Mouse (Mus musculus) embryonic facial prominence, embryonic 13.5 days (tissue): Measurements from ENCODE around the gene Krt86. TPM values are rescaled to one million over a fixed set of nuclear protein-coding genes. Genes with fewer than 3 reads are reported as not detected.
A peak's percentile ranks its signal among the peaks of the same experiment; 100 is the strongest.

Source experiments
- ATAC-seq: fragments of 200-750 bp; cut with Nextera tagmentation; 2 replicates; pipeline ENCODE4 v1.8.0; 2017; ENCODE audit warnings: low read depth; ENCODE audit not compliant: insufficient number of reproducible peaks, insufficient read depth, low FRiP score, low TSS enrichment
- H3K27ac ChIP-seq: fragments of 300-500 bp; sonication (generic); 2 replicates; pipeline ENCODE4 v1.5.1; 2015; ENCODE audit warnings: moderate library complexity, mild to moderate bottlenecking, inconsistent platforms
- H3K27me3 ChIP-seq: fragments of 300-500 bp; sonication (generic); 2 replicates; pipeline ENCODE4 v1.6.1; 2015; ENCODE audit warnings: mild to moderate bottlenecking, inconsistent platforms
- H3K36me3 ChIP-seq: fragments of 300-500 bp; sonication (generic); 2 replicates; pipeline ENCODE4 v1.6.1; 2015; ENCODE audit warnings: mild to moderate bottlenecking, inconsistent platforms
- H3K4me1 ChIP-seq: fragments of 300-500 bp; sonication (generic); 2 replicates; pipeline ENCODE4 v1.6.1; 2015; ENCODE audit warnings: inconsistent platforms
- H3K4me2 ChIP-seq: fragments of 300-500 bp; sonication (generic); 2 replicates; pipeline ENCODE4 v1.6.1; 2015; ENCODE audit warnings: moderate library complexity, mild to moderate bottlenecking, inconsistent platforms
- H3K4me3 ChIP-seq: fragments of 300-500 bp; sonication (generic); 2 replicates; pipeline ENCODE4 v1.5.1; 2015; ENCODE audit warnings: mild to moderate bottlenecking, inconsistent platforms
- H3K9ac ChIP-seq: fragments of 300-500 bp; sonication (generic); 2 replicates; pipeline ENCODE4 v1.6.1; 2015; ENCODE audit warnings: mild to moderate bottlenecking, inconsistent platforms
- H3K9me3 ChIP-seq: fragments of 300-500 bp; sonication (generic); 2 replicates; pipeline ENCODE4 v1.6.1; 2016; ENCODE audit warnings: inconsistent platforms
- WGBS: fragments of 180-500 bp; shearing (Covaris S2); methylation state at CpG from one replicate; pipeline ENCODE4 v1.1.7; 2015; ENCODE audit warnings: mixed read lengths; 5-methylcytosine and 5-hydroxymethylcytosine counted together
- polyA plus RNA-seq: library from polyadenylated mRNA; unstranded; fragments of >200 nt; fragmentation: Nextera tagmentation; extraction: Ambion mirVana; gene quantifications from 2 replicates; pipeline ENCODE4 v1.2.1, GENCODE M21; 2015

The Krt86 gene
- 0.22 TPM in 1 of 2 replicates, not detected in the other for polyA plus RNA-seq

DNA sequence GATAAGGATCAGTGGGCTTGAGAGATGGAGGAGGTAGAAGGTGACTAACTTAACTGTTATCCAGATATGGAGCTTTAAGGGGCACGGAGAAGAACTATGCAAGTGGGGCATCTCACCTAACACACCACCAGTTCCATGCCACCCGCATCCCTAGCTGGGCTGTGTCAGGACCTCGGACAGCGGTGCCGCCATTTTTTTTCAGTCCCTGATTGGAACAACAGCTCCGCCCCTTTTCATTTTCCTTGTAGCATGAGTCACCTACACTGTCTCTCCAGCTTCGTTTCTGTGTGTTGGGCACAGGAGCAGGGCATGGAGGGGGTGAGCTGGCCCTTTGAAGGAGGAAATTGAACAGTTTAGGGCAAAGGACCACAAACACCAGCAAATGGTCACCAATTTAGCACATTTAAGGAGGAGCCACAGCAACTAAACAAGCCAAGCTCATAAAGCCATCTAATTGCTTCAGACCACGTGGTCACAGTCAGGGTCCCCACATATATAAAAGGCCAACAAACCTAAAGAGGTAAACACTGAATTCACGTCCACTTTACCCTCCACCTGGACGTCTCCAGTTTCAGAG lies at the start of gene Krt86:
Gene Krt86, plus strand, starts transcription at position 527 of the 577 bp plus-strand sequence.
- Histone ChIP-seq H3K4me1 (no peaks in the 10 kb centered on the region), H3K27me3 (peaks cover 4% of the 10 kb centered on the region), H3K4me3 (no peak within 1 kb of the TSS), H3K9ac (no peak within 1 kb of the TSS), H3K4me2 (no peak within 1 kb of the TSS), H3K27ac (no peak within 1 kb of the TSS), H3K36me3 (no peaks in the 10 kb centered on the region), H3K9me3 (no peaks in the 10 kb centered on the region)
- WGBS = 30% methylated on average over 10 of the region's 10 CpGs
- no peak for ATAC-seq

DNA sequence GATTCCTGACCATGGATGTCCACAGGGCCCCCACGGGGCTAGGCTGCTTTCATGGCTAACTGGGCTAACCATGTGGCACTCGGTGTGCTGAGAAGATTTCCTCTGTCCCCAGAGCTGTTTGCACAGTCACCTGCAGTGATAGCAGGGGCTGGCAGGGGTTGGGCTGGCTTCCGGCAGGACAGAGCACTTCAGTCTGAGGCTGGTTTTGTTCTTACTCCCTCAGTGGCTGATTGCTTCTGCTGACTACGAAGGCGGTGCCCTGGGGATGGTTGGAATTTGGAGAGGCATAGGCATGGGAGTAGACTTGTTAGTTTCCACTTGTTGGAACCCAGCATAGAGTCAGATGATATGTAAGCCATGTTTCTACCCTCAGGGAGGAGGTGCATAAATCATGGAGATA lies 48.4 kb upstream of the Krt86 start:
- no peak for ATAC-seq
- Histone ChIP-seq H3K4me2 (no peak overlapping the region), H3K4me3 (no peak overlapping the region), H3K36me3 (no peaks in the 10 kb centered on the region), H3K4me1 (no peaks in the 10 kb centered on the region), H3K9me3 (no peaks in the 10 kb centered on the region), H3K27me3 (no peaks in the 10 kb centered on the region), H3K9ac (no peak overlapping the region), H3K27ac (no peak overlapping the region)
- WGBS = 20% methylated on average over 5 of the region's 5 CpGs

DNA sequence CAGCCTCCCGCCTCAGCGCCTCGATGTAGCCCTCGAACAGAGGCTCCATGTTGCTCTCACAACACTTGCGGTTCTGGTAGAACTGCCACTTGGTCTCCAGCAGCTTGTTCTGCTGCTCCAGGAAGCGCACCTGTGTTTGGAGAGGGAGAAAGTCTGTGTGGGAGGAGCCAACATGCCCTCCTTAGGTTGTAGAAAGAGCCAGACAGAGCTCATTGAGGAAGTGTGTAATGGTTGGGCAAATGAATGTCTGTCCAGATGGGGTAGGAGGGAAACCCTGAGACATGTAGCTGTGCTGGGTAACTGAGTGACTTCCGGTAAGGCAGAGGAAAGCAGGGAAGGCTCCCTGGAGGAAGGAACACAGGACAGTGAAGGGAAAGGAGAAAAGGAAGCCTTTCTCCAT lies 36.7 kb upstream of the Krt86 start:
- H3K9me3 ChIP-seq = no peaks in the 10 kb centered on the region
- no peak overlapping the region for H3K4me2 ChIP-seq
- no peaks in the 10 kb centered on the region for H3K36me3 ChIP-seq
- 90% methylated on average over 7 of the region's 7 CpGs for WGBS
- H3K27ac ChIP-seq = no peak overlapping the region
- no peak overlapping the region for H3K9ac ChIP-seq
- H3K4me3 ChIP-seq = no peak overlapping the region
- peaks cover 7% of the 10 kb centered on the region for H3K4me1 ChIP-seq
- H3K27me3 ChIP-seq = peaks cover 46% of the 10 kb centered on the region
- no peak for ATAC-seq

GRCm38 (mm10) chr15:101438555-101438954 lies 34.7 kb upstream of the Krt86 start, which contains the start of gene Krt87:
TSS of gene Krt87 (minus strand) at chr15:101438804.
- H3K4me3 ChIP-seq = peak within 1 kb of the TSS; percentile 36
- 3% methylated on average over 34 of the region's 34 CpGs for WGBS
- H3K9me3 ChIP-seq = no peaks in the 10 kb centered on the region
- H3K4me2 ChIP-seq = peak within 1 kb of the TSS; percentile 58
- no peak for ATAC-seq
- H3K4me1 ChIP-seq = peaks cover 7% of the 10 kb centered on the region
- H3K27me3 ChIP-seq = peaks cover 46% of the 10 kb centered on the region
- H3K27ac ChIP-seq = no peak within 1 kb of the TSS
- peak within 1 kb of the TSS; percentile 57 for H3K9ac ChIP-seq
- H3K36me3 ChIP-seq = no peaks in the 10 kb centered on the region

DNA sequence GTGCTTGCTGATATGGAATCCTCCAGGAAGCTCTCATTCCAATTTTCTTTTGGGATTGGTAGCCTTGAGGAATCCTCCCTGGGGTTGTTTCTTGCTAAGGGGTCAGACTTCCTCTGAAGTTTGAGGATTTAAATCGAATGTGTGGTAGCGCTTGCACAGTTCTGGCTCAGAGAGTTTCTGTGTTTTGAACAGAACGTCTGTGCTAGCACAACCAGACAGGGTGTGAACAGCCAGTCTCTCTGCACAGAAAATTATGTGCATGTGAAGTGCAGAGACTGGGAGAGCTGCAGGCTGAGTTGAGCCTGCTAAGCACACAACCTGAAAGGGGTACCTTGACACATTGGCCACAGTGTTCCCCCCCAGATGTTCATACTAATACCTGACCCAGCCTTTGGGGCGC lies 32.4 kb upstream of the Krt86 start:
- H3K36me3 ChIP-seq = no peaks in the 10 kb centered on the region
- ATAC-seq = no peak
- peaks cover 46% of the 10 kb centered on the region for H3K27me3 ChIP-seq
- H3K4me2 ChIP-seq = no peak overlapping the region
- H3K4me3 ChIP-seq = no peak overlapping the region
- WGBS = 68% methylated on average over 4 of the region's 4 CpGs
- peaks cover 7% of the 10 kb centered on the region for H3K4me1 ChIP-seq
- no peak overlapping the region for H3K9ac ChIP-seq
- H3K9me3 ChIP-seq = no peaks in the 10 kb centered on the region
- no peak overlapping the region for H3K27ac ChIP-seq

DNA sequence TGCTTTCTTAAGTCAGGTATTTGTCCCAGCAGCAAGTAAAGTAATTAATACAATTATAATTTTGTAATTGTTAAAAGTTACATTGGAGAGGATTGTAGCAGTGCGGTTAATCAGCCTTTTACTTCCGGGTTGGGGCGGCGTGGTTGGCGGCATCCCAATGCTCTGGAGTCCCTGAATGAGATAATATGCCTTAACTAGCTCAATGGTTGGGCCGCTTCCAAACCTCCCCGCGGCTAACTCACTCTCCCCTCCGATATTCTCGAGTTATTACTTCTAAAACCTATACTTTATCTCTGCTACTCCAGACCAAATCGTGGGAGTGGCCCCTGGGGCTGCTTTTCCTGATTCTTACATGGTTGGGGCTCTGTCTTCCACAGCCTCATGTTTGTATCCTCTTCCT lies 26.7 kb upstream of the Krt86 start:
- no peak overlapping the region for H3K27ac ChIP-seq
- no peak overlapping the region for H3K9ac ChIP-seq
- H3K4me2 ChIP-seq = no peak overlapping the region
- no peaks in the 10 kb centered on the region for H3K36me3 ChIP-seq
- H3K4me3 ChIP-seq = no peak overlapping the region
- no peaks in the 10 kb centered on the region for H3K27me3 ChIP-seq
- H3K9me3 ChIP-seq = no peaks in the 10 kb centered on the region
- no peak for ATAC-seq
- WGBS = 73% methylated on average over 11 of the region's 11 CpGs
- H3K4me1 ChIP-seq = no peaks in the 10 kb centered on the region

DNA sequence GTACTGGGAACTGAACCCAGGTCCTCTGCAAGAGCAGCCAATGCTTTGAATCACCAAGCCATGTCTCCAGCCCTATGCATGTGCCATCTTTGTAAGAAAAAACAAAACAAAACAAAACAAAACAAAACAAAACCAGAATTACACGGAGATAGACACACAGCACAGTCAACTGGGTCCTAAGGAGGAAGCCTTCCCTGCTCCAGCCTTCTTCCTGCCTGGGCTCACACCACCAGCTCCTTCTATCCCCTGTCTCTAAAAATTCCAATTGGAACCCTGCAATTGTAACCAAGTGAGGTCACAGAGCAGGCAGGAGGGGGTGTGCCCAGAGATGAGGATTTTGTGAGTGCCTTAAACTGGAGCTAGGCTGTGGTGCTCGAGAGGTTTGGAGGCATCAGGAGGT lies 25.8 kb upstream of the Krt86 start, which contains the start of gene Krt88:
Gene Krt88, plus strand, starts transcription at position 301 of the 400 bp plus-strand sequence.
- Histone ChIP-seq H3K36me3 (no peaks in the 10 kb centered on the region), H3K4me3 (no peak within 1 kb of the TSS), H3K4me2 (no peak within 1 kb of the TSS), H3K27me3 (no peaks in the 10 kb centered on the region), H3K9ac (no peak within 1 kb of the TSS), H3K27ac (no peak within 1 kb of the TSS), H3K4me1 (no peaks in the 10 kb centered on the region), H3K9me3 (no peaks in the 10 kb centered on the region)
- no peak for ATAC-seq
- WGBS = 60% methylated on average over 2 of the region's 2 CpGs

DNA sequence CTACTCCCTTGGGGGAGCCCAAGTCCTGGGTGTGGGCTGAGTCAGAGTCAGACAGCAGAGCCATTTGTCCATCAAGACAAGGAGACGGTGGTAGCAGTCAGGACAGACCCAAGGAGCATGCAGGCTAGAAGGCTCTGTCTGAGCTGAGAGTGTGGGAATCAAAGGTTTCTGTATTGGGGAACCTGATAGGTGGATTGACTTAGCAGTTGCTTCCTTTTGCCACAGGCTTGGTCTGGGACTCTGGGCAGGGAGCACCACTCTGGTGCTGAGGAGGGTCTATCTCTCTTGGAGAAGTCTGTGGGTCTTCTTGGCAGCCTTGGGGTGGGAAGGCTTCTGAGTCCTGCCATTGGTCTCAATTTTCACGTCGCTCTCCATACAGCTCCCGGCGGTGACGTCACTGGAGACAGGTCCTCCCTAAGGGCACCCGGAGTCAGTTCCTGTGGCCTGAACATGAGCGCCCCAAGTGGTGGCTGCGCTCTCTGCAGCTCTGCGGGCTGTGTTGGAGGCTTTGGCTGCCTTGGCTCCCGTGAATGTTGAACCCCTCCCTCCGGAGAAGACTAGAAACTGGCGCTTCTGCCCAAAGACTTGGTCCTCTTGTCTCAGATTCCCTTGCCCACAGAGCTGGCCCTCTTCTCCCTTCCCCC lies 20.1 kb upstream of the Krt86 start:
- Histone ChIP-seq H3K4me1 (peaks cover 6% of the 10 kb centered on the region; the same call in 1 of the 2 replicates), H3K4me2 (0 out of 2 replicates have a peak overlapping the region, but pooled peaks have one; percentile 26)

DNA sequence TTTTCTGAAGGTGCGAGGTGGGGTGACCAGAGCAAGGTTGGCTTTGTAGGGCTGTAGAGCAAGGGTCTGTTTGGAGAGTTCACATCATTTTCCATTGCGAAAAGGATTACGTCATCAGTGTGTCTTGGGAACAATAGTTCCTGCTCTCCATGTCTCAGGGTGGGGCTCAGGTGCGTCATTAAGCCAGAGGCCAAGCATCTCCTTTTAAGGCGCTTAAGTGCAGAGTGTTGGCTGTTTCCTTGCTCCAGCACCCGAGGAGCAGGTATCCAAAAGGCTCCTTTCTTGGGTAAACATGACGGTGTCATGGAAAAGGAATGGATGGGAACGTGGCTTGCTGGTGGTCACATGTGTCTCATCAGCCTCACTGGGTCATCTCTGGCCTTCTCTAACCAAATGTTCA lies 18.5 kb upstream of the Krt86 start:
- no peak for ATAC-seq
- 84% methylated on average over 8 of the region's 8 CpGs for WGBS
- H3K9ac ChIP-seq = no peak overlapping the region
- H3K27ac ChIP-seq = no peak overlapping the region
- no peak overlapping the region for H3K4me3 ChIP-seq
- H3K4me1 ChIP-seq = peaks cover 15% of the 10 kb centered on the region
- no peaks in the 10 kb centered on the region for H3K36me3 ChIP-seq
- no peaks in the 10 kb centered on the region for H3K27me3 ChIP-seq
- H3K4me2 ChIP-seq = no peak overlapping the region
- peaks cover 2% of the 10 kb centered on the region; the same call in 1 of the 2 replicates for H3K9me3 ChIP-seq

More for the DNA sequence above, 20.1 kb upstream of the Krt86 start:
- H3K27me3 ChIP-seq = no peaks in the 10 kb centered on the region
- H3K27ac ChIP-seq = no peak overlapping the region
- 8% methylated on average over 13 of the region's 13 CpGs for WGBS
- ATAC-seq = no peak
- no peaks in the 10 kb centered on the region for H3K36me3 ChIP-seq
- no peak overlapping the region for H3K9ac ChIP-seq
- peaks cover 2% of the 10 kb centered on the region; the same call in 1 of the 2 replicates for H3K9me3 ChIP-seq
- no peak overlapping the region for H3K4me3 ChIP-seq

DNA sequence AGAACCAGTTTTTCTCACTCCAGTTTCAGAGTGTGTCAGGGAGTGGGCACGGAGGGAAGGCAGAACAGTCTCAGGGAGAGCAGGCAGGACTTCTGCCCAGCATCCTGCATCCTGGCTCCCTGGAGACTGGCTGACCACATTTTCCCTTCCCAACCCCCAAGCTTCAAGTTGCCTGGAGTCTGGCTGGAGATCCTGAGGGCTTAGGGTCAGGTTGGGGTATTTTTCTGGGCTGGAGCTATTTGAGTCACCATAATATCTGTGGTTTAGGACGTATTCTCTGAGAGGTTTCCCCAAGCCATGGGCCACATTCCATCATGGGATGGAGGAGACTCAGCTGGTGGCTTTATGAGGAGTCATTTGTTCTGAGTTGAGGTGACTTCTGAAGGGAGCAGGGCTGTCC lies 18.0 kb upstream of the Krt86 start:
- no peak for ATAC-seq
- H3K9ac ChIP-seq = no peak overlapping the region
- no peak overlapping the region for H3K4me2 ChIP-seq
- WGBS = 75% methylated on average over 2 of the region's 2 CpGs
- H3K9me3 ChIP-seq = peaks cover 2% of the 10 kb centered on the region; the same call in 1 of the 2 replicates
- H3K27ac ChIP-seq = no peak overlapping the region
- H3K27me3 ChIP-seq = no peaks in the 10 kb centered on the region
- no peaks in the 10 kb centered on the region for H3K36me3 ChIP-seq
- no peak overlapping the region for H3K4me3 ChIP-seq
- peaks cover 15% of the 10 kb centered on the region for H3K4me1 ChIP-seq

GRCm38 (mm10) chr15:101455891-101456290 lies 17.4 kb upstream of the Krt86 start:
- H3K4me1 ChIP-seq = peaks cover 15% of the 10 kb centered on the region
- H3K9me3 ChIP-seq = peaks cover 2% of the 10 kb centered on the region; the same call in 1 of the 2 replicates
- WGBS = 85% methylated on average over 6 of the region's 6 CpGs
- no peak overlapping the region for H3K27ac ChIP-seq
- H3K4me3 ChIP-seq = no peak overlapping the region
- no peak overlapping the region for H3K9ac ChIP-seq
- no peak overlapping the region for H3K4me2 ChIP-seq
- no peak for ATAC-seq
- no peaks in the 10 kb centered on the region for H3K27me3 ChIP-seq
- no peaks in the 10 kb centered on the region for H3K36me3 ChIP-seq

DNA sequence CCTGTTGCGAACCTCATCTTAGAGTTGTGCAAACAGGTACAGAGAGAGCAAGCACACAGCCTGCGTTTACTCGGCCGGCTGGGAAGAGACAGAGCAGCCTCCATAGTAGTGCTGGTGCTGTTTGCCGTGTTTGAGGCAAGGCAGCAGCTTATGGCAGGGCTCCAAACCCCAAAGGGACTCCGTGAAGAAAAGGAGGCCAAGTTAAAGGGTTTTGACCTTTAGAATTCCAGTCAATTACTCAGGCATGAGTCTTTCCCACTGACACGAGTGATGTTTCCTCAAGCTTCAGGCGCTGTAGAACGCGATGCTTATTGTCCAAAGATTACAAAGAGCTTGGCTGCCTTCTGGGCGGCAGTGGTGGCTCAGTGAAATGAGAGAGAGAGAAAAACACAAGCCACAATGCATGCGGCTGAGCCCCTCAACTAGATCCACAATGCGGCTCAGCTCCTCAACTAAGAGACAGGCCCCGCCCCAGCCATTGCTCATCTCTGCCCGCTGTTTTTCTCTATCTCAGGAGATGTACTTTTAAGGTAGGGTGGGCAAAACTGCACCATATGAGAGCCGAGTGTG lies 14.8 kb upstream of the Krt86 start:
- H3K36me3 ChIP-seq = no peaks in the 10 kb centered on the region
- no peak overlapping the region for H3K27ac ChIP-seq
- H3K4me3 ChIP-seq = no peak overlapping the region
- peaks cover 2% of the 10 kb centered on the region; the same call in 1 of the 2 replicates for H3K9me3 ChIP-seq
- H3K4me2 ChIP-seq = no peak overlapping the region
- 55% methylated on average over 16 of the region's 16 CpGs for WGBS
- no peak for ATAC-seq
- peaks cover 11% of the 10 kb centered on the region for H3K4me1 ChIP-seq
- no peak overlapping the region for H3K9ac ChIP-seq
- no peaks in the 10 kb centered on the region for H3K27me3 ChIP-seq
